Mouse (Mus musculus) kidney, adult 2 months (tissue): Measurements from ENCODE around the gene Lasp1.

Experiments used
- CTCF ChIP-seq: fragments of 200-500 bp; conservative IDR thresholded peaks from 2 replicates; pipeline ENCODE4 v1.5.1; 2011; ENCODE audit warnings: low read depth, mild to moderate bottlenecking, control low read depth, low read length, moderate library complexity, mixed read lengths; ENCODE audit not compliant: insufficient read depth, insufficient read length
- POLR2A ChIP-seq: fragments of 200-500 bp; IDR thresholded peaks from one replicate; pipeline ENCODE4 v1.6.1; 2011; ENCODE audit warnings: low read depth, low read length, control low read depth

GRCm38 (mm10) chr11:97781478-97781831 is 17.3 kb upstream of the Lasp1 start:
- TF ChIP-seq CTCF (no peak), POLR2A (no peak)
